Comparison of ENCODE assay signal across 12 mouse cellular contexts in genomic region chr19:45596019-45596418, GRCm38 (mm10). TPM values are rescaled to one million over a fixed set of nuclear protein-coding genes. Genes with fewer than 3 reads are reported as not detected.
A peak's percentile ranks its signal among the peaks of the same experiment; 100 is the strongest.
DNase-seq lines count a peak whose midpoint lies in the region; ATAC-seq and TF ChIP-seq lines count a peak whose summit lies in the region.
"Had no signal": no experiment of that assay in that cellular context is flagged by ENCODE, and none has a peak within 500 bp of the region (broad histone marks: within the 10 kb centered on the region; RNA-seq: fewer than 3 reads in every experiment).

No protein-coding gene starts in this region.

- no peaks in the 10 kb centered on the region; the same call in 1 of the 2 replicates for H3K4me1 ChIP-seq in neural tube, embryonic 11.5 days (ENCODE audit: control insufficient read depth, insufficient read depth, low read length)
- 0 out of 2 replicates have a peak, but pooled peaks cover 4% of the 10 kb centered on the region for H3K4me1 ChIP-seq in forebrain, embryonic 14.5 days (ENCODE audit: control insufficient read depth, insufficient read depth, low read length)
- H3K4me1 ChIP-seq in hindbrain, postnatal 0 days (ENCODE audit: insufficient read depth, low read length), result peaks cover 4% of the 10 kb centered on the region; the same call in 1 of the 2 replicates
- H3K4me1 ChIP-seq in intestine, embryonic 16.5 days (ENCODE audit: control insufficient read depth, insufficient read depth, low read length), result peaks cover 6% of the 10 kb centered on the region

- no peak overlapping the region for H3K4me2 ChIP-seq in neural tube, embryonic 11.5 days (ENCODE audit: low read depth)
- H3K4me2 ChIP-seq in forebrain, embryonic 14.5 days (ENCODE audit: low read length), result no peak overlapping the region
- H3K4me2 ChIP-seq in hindbrain, postnatal 0 days (ENCODE audit: low read depth, low read length), result no peak overlapping the region
- no peak overlapping the region for H3K4me2 ChIP-seq in intestine, embryonic 16.5 days (ENCODE audit: low read depth, low read length)
- H3K4me2 ChIP-seq: heart, embryonic 13.5 days; liver, embryonic 15.5 days had no signal

- DNase-seq in neural tube, embryonic 11.5 days (ENCODE audit: low spot score), result peak; percentile 21
- no peak for DNase-seq in neural tube, embryonic 10.5 days (ENCODE audit: extremely low spot score, low spot score)
- peak; percentile 91 for DNase-seq in forebrain, embryonic 14.5 days (ENCODE audit: low spot score)
- peak; percentile 75 for DNase-seq in hindbrain, postnatal 0 days (ENCODE audit: low spot score)
- no peak for DNase-seq in right cerebral cortex, postnatal 4 days
- DNase-seq: kidney, adult 8-10 months had no signal

- peak; percentile 35; the same call in 1 of the 2 replicates for ATAC-seq in neural tube, embryonic 11.5 days (ENCODE audit: insufficient read depth, low FRiP score, low TSS enrichment)
- ATAC-seq in forebrain, embryonic 14.5 days, result peak; percentile 93
- ATAC-seq in hindbrain, postnatal 0 days, result peak; percentile 84
- ATAC-seq in intestine, embryonic 16.5 days, result no peak
- no peak for ATAC-seq in inflammation-experienced regulatory T-cells, adult 6 months

- no peak overlapping the region for H3K9ac ChIP-seq in neural tube, embryonic 11.5 days (ENCODE audit: low read length)
- H3K9ac ChIP-seq in forebrain, embryonic 14.5 days (ENCODE audit: low read length), result no peak overlapping the region
- H3K9ac ChIP-seq in hindbrain, postnatal 0 days (replicated peaks; ENCODE audit: low read length), result no peak overlapping the region
- no peak overlapping the region for H3K9ac ChIP-seq in intestine, embryonic 16.5 days (ENCODE audit: low read depth, low read length)
- H3K9ac ChIP-seq: heart, embryonic 13.5 days; liver, embryonic 15.5 days had no signal

- no peak for TF ChIP-seq CTCF in hindbrain, postnatal 0 days (IDR thresholded peaks at IDR 0.05; ENCODE audit: low read depth)

- no peaks in the 10 kb centered on the region for H3K9me3 ChIP-seq in neural tube, embryonic 11.5 days (ENCODE audit: control insufficient read depth, low read length)
- no peaks in the 10 kb centered on the region for H3K9me3 ChIP-seq in forebrain, embryonic 14.5 days (replicated peaks; ENCODE audit: control insufficient read depth, low read length)
- H3K9me3 ChIP-seq in hindbrain, postnatal 0 days (ENCODE audit: low read length), result no peaks in the 10 kb centered on the region
- H3K9me3 ChIP-seq in intestine, embryonic 16.5 days (ENCODE audit: control insufficient read depth, low read length), result no peaks in the 10 kb centered on the region
- H3K9me3 ChIP-seq: heart, embryonic 13.5 days; liver, embryonic 15.5 days had no signal

- H3K27ac ChIP-seq in neural tube, embryonic 11.5 days (ENCODE audit: low read depth, low read length), result no peak overlapping the region
- H3K27ac ChIP-seq in forebrain, embryonic 14.5 days (ENCODE audit: low read depth, low read length), result no peak overlapping the region
- no peak overlapping the region for H3K27ac ChIP-seq in hindbrain, postnatal 0 days
- H3K27ac ChIP-seq in intestine, embryonic 16.5 days (ENCODE audit: low read length), result no peak overlapping the region
- H3K27ac ChIP-seq: heart, embryonic 13.5 days; liver, embryonic 15.5 days had no signal

- H3K27me3 ChIP-seq in neural tube, embryonic 11.5 days (ENCODE audit: control insufficient read depth, insufficient read depth, low read length), result no peaks in the 10 kb centered on the region
- peaks cover 97% of the 10 kb centered on the region for H3K27me3 ChIP-seq in forebrain, embryonic 14.5 days (replicated peaks; ENCODE audit: control insufficient read depth, insufficient read depth, low read length)
- no peaks in the 10 kb centered on the region for H3K27me3 ChIP-seq in hindbrain, postnatal 0 days (ENCODE audit: insufficient read depth, low read length)
- H3K27me3 ChIP-seq in intestine, embryonic 16.5 days (replicated peaks; ENCODE audit: control insufficient read depth, insufficient read depth, low read length), result no peaks in the 10 kb centered on the region
- H3K27me3 ChIP-seq: heart, embryonic 13.5 days; liver, embryonic 15.5 days had no signal

- 21% methylated on average over 7 of the region's 7 CpGs for WGBS in neural tube, embryonic 11.5 days
- 5% methylated on average over 7 of the region's 7 CpGs for WGBS in forebrain, embryonic 14.5 days
- 18% methylated on average over 7 of the region's 7 CpGs for WGBS in hindbrain, postnatal 0 days
- WGBS in intestine, embryonic 16.5 days, result 62% methylated on average over 7 of the region's 7 CpGs

- no peak overlapping the region for H3K4me3 ChIP-seq in neural tube, embryonic 11.5 days (ENCODE audit: low read depth, low read length)
- no peak overlapping the region for H3K4me3 ChIP-seq in forebrain, embryonic 14.5 days (ENCODE audit: low read depth, low read length)
- no peak overlapping the region for H3K4me3 ChIP-seq in hindbrain, postnatal 0 days (ENCODE audit: low read length)
- no peak overlapping the region for H3K4me3 ChIP-seq in intestine, embryonic 16.5 days (ENCODE audit: low read length)
- H3K4me3 ChIP-seq: erythroblast, embryonic 14.5 days; heart, embryonic 13.5 days; liver, embryonic 15.5 days; megakaryocyte, embryonic 14.5 days had no signal

- no peaks in the 10 kb centered on the region for H3K36me3 ChIP-seq in neural tube, embryonic 11.5 days (ENCODE audit: control insufficient read depth, insufficient read depth, low read length)
- no peaks in the 10 kb centered on the region for H3K36me3 ChIP-seq in forebrain, embryonic 14.5 days (ENCODE audit: control insufficient read depth, insufficient read depth, low read length)
- peaks cover 9% of the 10 kb centered on the region; the same call in 1 of the 2 replicates for H3K36me3 ChIP-seq in hindbrain, postnatal 0 days (ENCODE audit: insufficient read depth, low read length)
- no peaks in the 10 kb centered on the region for H3K36me3 ChIP-seq in intestine, embryonic 16.5 days (ENCODE audit: control insufficient read depth, insufficient read depth, low read length)

RNA-seq across cellular contexts. Expression of gene Gm17018, which starts 35.6 kb away (rescaled TPM):
- 50.7 and 56.5 TPM in 2 replicates for polyA plus RNA-seq in neural tube, embryonic 11.5 days (2014; fragmentation: Nextera tagmentation; extraction: Ambion mirVana)
- 49.0 and 50.1 TPM in 2 replicates for polyA plus RNA-seq in forebrain, embryonic 14.5 days (2014; fragmentation: Nextera tagmentation; extraction: Ambion mirVana)
- total RNA-seq in hindbrain, postnatal 0 days (2014; rRNA removed), result 20.9 and 23.0 TPM in 2 replicates
- 86.4 and 90.7 TPM in 2 replicates for polyA plus RNA-seq in hindbrain, postnatal 0 days (2015; fragmentation: Nextera tagmentation; extraction: Ambion mirVana)
- polyA plus RNA-seq in intestine, embryonic 16.5 days (2015; fragmentation: Nextera tagmentation; extraction: Ambion mirVana), result 30.4 and 34.6 TPM in 2 replicates
- polyA plus RNA-seq in inflammation-experienced regulatory T-cells, adult 6 months (2017; shearing (Covaris generic)), result 10 to 100 TPM; 58.9 to 75.9 (median 69.8) TPM

RNA-seq across cellular contexts. Expression of gene Poll, which starts 35.7 kb away (rescaled TPM):
- polyA plus RNA-seq in neural tube, embryonic 11.5 days (2014; fragmentation: Nextera tagmentation; extraction: Ambion mirVana), result 15.6 and 18.5 TPM in 2 replicates
- polyA plus RNA-seq in forebrain, embryonic 14.5 days (2014; fragmentation: Nextera tagmentation; extraction: Ambion mirVana), result 11.5 and 13.0 TPM in 2 replicates
- total RNA-seq in hindbrain, postnatal 0 days (2014; rRNA removed), result 17.0 and 17.3 TPM in 2 replicates
- polyA plus RNA-seq in hindbrain, postnatal 0 days (2015; fragmentation: Nextera tagmentation; extraction: Ambion mirVana), result 11.0 and 11.1 TPM in 2 replicates
- 14.5 and 14.7 TPM in 2 replicates for polyA plus RNA-seq in intestine, embryonic 16.5 days (2015; fragmentation: Nextera tagmentation; extraction: Ambion mirVana)
- 10 to 100 TPM; 24.9 to 27.6 (median 25.5) TPM for polyA plus RNA-seq in inflammation-experienced regulatory T-cells, adult 6 months (2017; shearing (Covaris generic))

Comparison
In these comparisons a context has a peak if more than half of its experiments do, and no peak if none do; other contexts are left out.
1. DNase-seq: peak in neural tube, embryonic 11.5 days (single experiment), forebrain, embryonic 14.5 days (single experiment) and hindbrain, postnatal 0 days (single experiment); none in neural tube, embryonic 10.5 days (single experiment) and right cerebral cortex, postnatal 4 days (single experiment).
2. ATAC-seq: peak in neural tube, embryonic 11.5 days (single experiment), forebrain, embryonic 14.5 days (single experiment) and hindbrain, postnatal 0 days (single experiment); none in intestine, embryonic 16.5 days (single experiment) and inflammation-experienced regulatory T-cells, adult 6 months (single experiment).